Mouse (Mus musculus) hindbrain, embryonic 10.5 days (tissue): ENCODE results near the gene Cabin1. TPM values are rescaled to one million over a fixed set of nuclear protein-coding genes. Genes with fewer than 3 reads are reported as not detected.

Experiments used
- DNase-seq: peaks from one replicate; pipeline ENCODE4 v3.0.0-alpha.2; 2017; ENCODE audit warnings: low spot score
- H3K27ac ChIP-seq: fragments of 300-500 bp; sonication (generic); 2 replicates; pipeline ENCODE4 v1.5.1; 2016; ENCODE audit warnings: mild to moderate bottlenecking, moderate library complexity
- H3K27me3 ChIP-seq: fragments of 300-500 bp; sonication (generic); 2 replicates; pipeline ENCODE4 v1.6.1; 2016; ENCODE audit warnings: mild to moderate bottlenecking; ENCODE audit not compliant: poor library complexity, insufficient read depth, severe bottlenecking
- H3K36me3 ChIP-seq: fragments of 300-500 bp; sonication (generic); 2 replicates; pipeline ENCODE4 v1.6.1; 2016; ENCODE audit warnings: mild to moderate bottlenecking, moderate library complexity
- H3K4me1 ChIP-seq: fragments of 300-500 bp; sonication (generic); replicated peaks from 2 replicates; pipeline ENCODE4 v1.6.1; 2016; ENCODE audit warnings: mild to moderate bottlenecking
- H3K4me3 ChIP-seq: fragments of 300-500 bp; sonication (generic); 2 replicates; pipeline ENCODE4 v1.5.1; 2016; ENCODE audit warnings: mild to moderate bottlenecking, moderate library complexity
- H3K9me3 ChIP-seq: fragments of 300-500 bp; sonication (generic); 2 replicates; pipeline ENCODE4 v1.6.1; 2016; ENCODE audit warnings: mild to moderate bottlenecking, moderate library complexity
- WGBS: fragments of 180-500 bp; shearing (Covaris S2); methylation state at CpG from one replicate; pipeline ENCODE4 v1.1.7; 2016; 5-methylcytosine and 5-hydroxymethylcytosine counted together
- polyA plus RNA-seq: library from polyadenylated mRNA; unstranded; fragments of >200 nt; fragmentation: Nextera tagmentation; extraction: Ambion mirVana; gene quantifications from 2 replicates; pipeline ENCODE4 v1.2.1, GENCODE M21; 2016

Gene Cabin1
- polyA plus RNA-seq, 1 experiment from 2014 or later: 36.8 TPM

- Histone ChIP-seq H3K36me3 (peaks cover 92% of the 10 kb centered on the region), H3K9me3 (no peaks in the 10 kb centered on the region)
- 94% methylated on average over 4 of the region's 4 CpGs for WGBS
Observed at GRCm38 (mm10) chr10:75649406-75649995, 114.6 kb downstream of the Cabin1 start.

DNA sequence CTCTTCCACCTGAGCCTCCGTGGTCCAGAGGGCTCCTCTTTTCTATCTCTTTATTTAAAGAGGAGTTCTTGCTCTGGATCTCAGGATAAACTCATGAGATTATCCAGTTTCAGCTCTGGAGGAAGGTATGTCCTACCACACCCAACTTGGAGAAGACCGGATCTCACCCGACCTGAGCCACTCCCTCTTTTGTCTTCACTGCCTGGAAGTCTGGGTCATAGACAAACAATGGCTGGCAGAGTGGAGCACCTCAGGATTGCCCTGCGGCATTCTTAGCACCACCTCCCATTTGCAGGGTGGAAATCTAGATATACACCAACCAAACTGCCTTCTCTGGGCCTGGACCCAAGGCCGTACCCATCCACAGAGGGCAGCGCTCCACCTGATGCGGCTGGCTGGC is 115.1 kb downstream of the Cabin1 start:
- Histone ChIP-seq H3K27me3 (no peaks in the 10 kb centered on the region), H3K4me1 (peaks cover 11% of the 10 kb centered on the region), H3K27ac (no peak overlapping the region), H3K9me3 (no peaks in the 10 kb centered on the region), H3K4me3 (no peak overlapping the region), H3K36me3 (peaks cover 87% of the 10 kb centered on the region)
- WGBS: 92% methylated on average over 7 of the region's 7 CpGs
- no peak for DNase-seq

More at GRCm38 (mm10) chr10:75649406-75649995, 114.6 kb downstream of the Cabin1 start:
- Histone ChIP-seq H3K27me3 (no peaks in the 10 kb centered on the region), H3K27ac (no peak overlapping the region), H3K4me3 (no peak overlapping the region), H3K4me1 (peaks cover 6% of the 10 kb centered on the region)
- no peak for DNase-seq

GRCm38 (mm10) chr10:75648091-75648490 is 116.0 kb downstream of the Cabin1 start:
- no peak for DNase-seq
- Histone ChIP-seq H3K27me3 (no peaks in the 10 kb centered on the region), H3K4me1 (peaks cover 20% of the 10 kb centered on the region), H3K4me3 (no peak overlapping the region), H3K9me3 (no peaks in the 10 kb centered on the region), H3K27ac (no peak overlapping the region; the same call in 1 of the 2 replicates), H3K36me3 (peaks cover 78% of the 10 kb centered on the region)
- WGBS: 91% methylated on average over 6 of the region's 6 CpGs

GRCm38 (mm10) chr10:75647362-75647761 is 116.8 kb downstream of the Cabin1 start:
- no peaks in the 10 kb centered on the region for H3K9me3 ChIP-seq
- WGBS: 96% methylated on average over 3 of the region's 3 CpGs
- no peaks in the 10 kb centered on the region for H3K27me3 ChIP-seq
- H3K27ac ChIP-seq: no peak overlapping the region
- H3K4me3 ChIP-seq: no peak overlapping the region
- peaks cover 71% of the 10 kb centered on the region for H3K36me3 ChIP-seq
- H3K4me1 ChIP-seq: peaks cover 27% of the 10 kb centered on the region
- no peak for DNase-seq

GRCm38 (mm10) chr10:75646406-75646805 is 117.7 kb downstream of the Cabin1 start:
- DNase-seq: no peak
- H3K27ac ChIP-seq: no peak overlapping the region
- no peak overlapping the region for H3K4me3 ChIP-seq
- H3K4me1 ChIP-seq: peaks cover 28% of the 10 kb centered on the region
- H3K27me3 ChIP-seq: no peaks in the 10 kb centered on the region
- no peaks in the 10 kb centered on the region for H3K9me3 ChIP-seq
- WGBS: 91% methylated on average over 6 of the region's 6 CpGs
- peaks cover 61% of the 10 kb centered on the region for H3K36me3 ChIP-seq

- WGBS: 92% methylated on average over 8 of the region's 8 CpGs
- no peak overlapping the region for H3K27ac ChIP-seq
- H3K36me3 ChIP-seq: peaks cover 54% of the 10 kb centered on the region
- no peak overlapping the region for H3K4me3 ChIP-seq
- H3K9me3 ChIP-seq: no peaks in the 10 kb centered on the region
- no peaks in the 10 kb centered on the region for H3K27me3 ChIP-seq
- H3K4me1 ChIP-seq: peaks cover 28% of the 10 kb centered on the region
- no peak for DNase-seq
Observed at GRCm38 (mm10) chr10:75645616-75646015, 118.5 kb downstream of the Cabin1 start.

- 3% methylated on average over 11 of the region's 11 CpGs for WGBS
- H3K4me3 ChIP-seq: peak within 1 kb of the TSS; percentile 34
- peak; percentile 66 for DNase-seq
- H3K9me3 ChIP-seq: no peaks in the 10 kb centered on the region
- no peaks in the 10 kb centered on the region for H3K27me3 ChIP-seq
- H3K27ac ChIP-seq: peak within 1 kb of the TSS; percentile 71
- H3K36me3 ChIP-seq: peaks cover 37% of the 10 kb centered on the region
- peaks cover 28% of the 10 kb centered on the region for H3K4me1 ChIP-seq
Observed at GRCm38 (mm10) chr10:75643741-75644343, 120.3 kb downstream of the Cabin1 start, which contains the start of gene Susd2. Gene Susd2 (minus strand): TSS chr10:75644008.

DNA sequence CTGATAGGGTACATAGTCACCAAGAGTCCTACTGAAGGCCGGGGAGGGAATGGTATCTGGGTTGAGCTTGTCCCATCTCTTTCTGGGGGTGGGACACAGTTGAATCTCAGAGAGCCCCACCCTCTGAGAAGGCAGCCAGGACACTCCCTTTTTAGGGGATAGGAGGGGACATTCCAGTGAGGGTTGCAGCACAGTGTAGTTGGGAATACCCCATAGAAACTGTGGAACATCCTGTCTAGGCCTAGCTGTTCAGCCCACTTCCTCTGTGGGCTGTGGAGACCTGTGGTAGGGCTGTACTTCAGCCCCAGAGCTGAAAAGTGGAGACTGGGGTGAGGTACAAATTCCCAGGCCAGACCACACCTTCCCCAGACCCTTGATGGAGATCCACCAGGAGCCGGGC is 121.2 kb downstream of the Cabin1 start:
- Histone ChIP-seq H3K4me1 (peaks cover 36% of the 10 kb centered on the region), H3K9me3 (no peaks in the 10 kb centered on the region), H3K27ac (peak overlapping the region; percentile 71; the same call in 1 of the 2 replicates), H3K27me3 (no peaks in the 10 kb centered on the region), H3K36me3 (peaks cover 27% of the 10 kb centered on the region), H3K4me3 (no peak overlapping the region)
- 90% methylated on average over 2 of the region's 2 CpGs for WGBS
- no peak for DNase-seq

DNA sequence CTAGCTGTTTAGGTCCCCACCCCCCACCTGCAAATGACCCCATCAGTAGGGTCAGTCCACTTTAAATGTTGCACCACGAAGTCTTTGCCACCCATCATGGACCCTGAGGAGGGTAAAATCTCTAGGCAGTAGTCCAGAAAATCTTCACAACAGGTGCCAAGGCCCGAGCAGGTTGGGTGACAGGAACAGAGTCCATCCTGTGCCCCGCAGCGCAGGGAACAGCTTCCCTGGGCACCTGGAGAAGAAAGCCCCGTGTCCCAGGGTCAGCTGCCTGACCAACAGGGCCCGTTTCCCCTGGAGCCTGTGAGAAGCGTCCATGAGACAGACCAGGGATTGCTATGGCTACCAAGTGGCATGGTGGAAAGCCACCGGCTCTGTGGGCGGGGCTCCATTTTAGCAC is 121.7 kb downstream of the Cabin1 start:
- no peak overlapping the region for H3K4me3 ChIP-seq
- no peak for DNase-seq
- WGBS: 79% methylated on average over 9 of the region's 9 CpGs
- peaks cover 22% of the 10 kb centered on the region for H3K36me3 ChIP-seq
- H3K27ac ChIP-seq: no peak overlapping the region
- H3K9me3 ChIP-seq: no peaks in the 10 kb centered on the region
- H3K27me3 ChIP-seq: no peaks in the 10 kb centered on the region
- H3K4me1 ChIP-seq: peaks cover 36% of the 10 kb centered on the region

- Histone ChIP-seq H3K9me3 (no peaks in the 10 kb centered on the region), H3K27ac (no peak overlapping the region), H3K27me3 (no peaks in the 10 kb centered on the region), H3K4me1 (peaks cover 36% of the 10 kb centered on the region), H3K4me3 (no peak overlapping the region), H3K36me3 (peaks cover 16% of the 10 kb centered on the region)
- DNase-seq: no peak
- WGBS: 86% methylated on average over 7 of the region's 7 CpGs
Observed at GRCm38 (mm10) chr10:75641721-75642222, 122.4 kb downstream of the Cabin1 start.

DNA sequence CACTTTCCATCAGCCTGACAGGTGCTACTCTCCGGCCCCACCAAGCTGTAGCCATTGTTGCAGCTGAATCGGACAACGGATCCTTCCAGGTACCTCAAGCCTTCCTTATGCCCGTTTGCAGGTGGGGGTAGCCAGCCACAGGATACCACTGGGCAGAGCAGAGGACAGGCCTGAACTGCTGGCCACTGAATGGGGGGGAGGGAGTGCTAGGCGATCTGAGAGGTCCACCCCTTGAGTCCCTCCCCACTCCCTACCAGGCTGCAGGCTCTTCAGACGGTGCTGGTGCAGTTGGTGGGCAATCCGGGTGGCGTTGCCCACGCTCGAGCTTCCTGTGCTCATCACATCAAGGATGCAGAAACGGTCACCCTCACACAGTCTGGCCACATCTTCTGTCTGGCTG is 126.4 kb downstream of the Cabin1 start:
- H3K9me3 ChIP-seq: no peaks in the 10 kb centered on the region
- no peak for DNase-seq
- no peak overlapping the region for H3K27ac ChIP-seq
- no peak overlapping the region for H3K4me3 ChIP-seq
- peaks cover 17% of the 10 kb centered on the region for H3K4me1 ChIP-seq
- 85% methylated on average over 11 of the region's 11 CpGs for WGBS
- H3K36me3 ChIP-seq: no peaks in the 10 kb centered on the region
- H3K27me3 ChIP-seq: no peaks in the 10 kb centered on the region

DNA sequence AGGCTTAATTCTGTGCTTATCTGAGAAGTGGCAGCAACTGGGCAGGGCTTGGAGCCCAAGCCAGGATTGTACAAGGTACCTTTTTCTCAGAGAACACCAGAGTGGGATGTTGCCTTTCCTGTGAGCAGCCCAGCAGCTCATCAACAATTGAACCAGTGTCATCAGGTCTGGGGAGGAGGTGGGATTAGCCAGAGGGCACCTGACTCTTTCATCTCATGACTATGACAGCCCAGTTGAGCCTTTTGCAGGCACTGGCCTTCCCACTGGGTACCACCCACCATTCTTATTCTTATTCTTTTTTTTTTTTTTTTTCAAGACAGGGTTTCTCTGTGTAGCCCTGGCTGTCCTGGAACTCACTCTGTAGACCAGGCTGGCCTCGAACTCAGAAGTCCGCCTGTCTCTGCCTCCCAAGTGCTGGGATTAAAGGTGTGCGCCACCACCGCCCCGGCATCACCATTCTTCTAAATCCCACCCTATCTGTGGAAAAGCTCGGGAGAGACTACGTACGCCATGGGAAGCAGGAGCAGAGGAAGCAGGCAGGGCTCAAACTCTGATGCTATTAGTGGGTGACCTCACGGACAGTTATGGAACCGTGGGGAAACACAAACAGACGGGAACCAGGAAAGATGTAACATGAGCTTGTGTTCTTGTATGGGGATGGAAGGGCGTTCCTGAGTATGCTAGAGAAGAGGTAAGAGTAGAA is 127.9 kb downstream of the Cabin1 start:
- peaks cover 15% of the 10 kb centered on the region; the same call in 1 of the 2 replicates for H3K4me1 ChIP-seq
- no peaks in the 10 kb centered on the region for H3K9me3 ChIP-seq
- no peaks in the 10 kb centered on the region for H3K27me3 ChIP-seq
- no peaks in the 10 kb centered on the region for H3K36me3 ChIP-seq
- H3K27ac ChIP-seq: no peak overlapping the region
- H3K4me3 ChIP-seq: no peak overlapping the region
- WGBS: 89% methylated on average over 12 of the region's 12 CpGs
- DNase-seq: no peak

DNA sequence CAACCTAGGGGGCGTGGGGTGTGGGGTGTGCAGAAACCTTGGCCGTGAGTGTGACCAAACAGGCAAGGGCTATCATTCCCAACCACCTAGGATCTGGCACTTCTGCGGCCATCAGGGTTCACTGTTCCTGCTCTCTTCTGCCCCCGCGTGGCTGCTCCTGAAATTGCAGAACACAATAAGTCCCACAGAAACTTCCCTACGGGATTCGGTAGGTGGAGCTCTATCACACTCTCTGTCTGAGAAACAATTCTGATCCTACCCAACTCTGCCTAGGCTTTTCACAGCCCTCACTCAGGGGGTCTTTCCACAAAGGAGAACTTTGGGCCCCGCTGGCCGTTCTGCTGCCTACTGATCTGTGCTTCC is 128.5 kb downstream of the Cabin1 start:
- DNase-seq: peak; percentile 85
- H3K4me3 ChIP-seq: no peak overlapping the region
- H3K9me3 ChIP-seq: no peaks in the 10 kb centered on the region
- no peaks in the 10 kb centered on the region for H3K36me3 ChIP-seq
- no peak overlapping the region for H3K27ac ChIP-seq
- H3K27me3 ChIP-seq: no peaks in the 10 kb centered on the region
- H3K4me1 ChIP-seq: peaks cover 15% of the 10 kb centered on the region; the same call in 1 of the 2 replicates
- WGBS: 3% methylated on average over 9 of the region's 9 CpGs
